Mouse (Mus musculus) neural tube, embryonic 10.5 days (tissue): Measurements from ENCODE around the gene Gabrb2.
A peak's percentile ranks its signal among the peaks of the same experiment; 100 is the strongest.

Experiments used
- DNase-seq: peaks from one replicate; pipeline ENCODE4 v3.0.0-alpha.2; 2017; ENCODE audit warnings: low spot score; ENCODE audit errors: extremely low spot score

The Gabrb2 gene

DNA sequence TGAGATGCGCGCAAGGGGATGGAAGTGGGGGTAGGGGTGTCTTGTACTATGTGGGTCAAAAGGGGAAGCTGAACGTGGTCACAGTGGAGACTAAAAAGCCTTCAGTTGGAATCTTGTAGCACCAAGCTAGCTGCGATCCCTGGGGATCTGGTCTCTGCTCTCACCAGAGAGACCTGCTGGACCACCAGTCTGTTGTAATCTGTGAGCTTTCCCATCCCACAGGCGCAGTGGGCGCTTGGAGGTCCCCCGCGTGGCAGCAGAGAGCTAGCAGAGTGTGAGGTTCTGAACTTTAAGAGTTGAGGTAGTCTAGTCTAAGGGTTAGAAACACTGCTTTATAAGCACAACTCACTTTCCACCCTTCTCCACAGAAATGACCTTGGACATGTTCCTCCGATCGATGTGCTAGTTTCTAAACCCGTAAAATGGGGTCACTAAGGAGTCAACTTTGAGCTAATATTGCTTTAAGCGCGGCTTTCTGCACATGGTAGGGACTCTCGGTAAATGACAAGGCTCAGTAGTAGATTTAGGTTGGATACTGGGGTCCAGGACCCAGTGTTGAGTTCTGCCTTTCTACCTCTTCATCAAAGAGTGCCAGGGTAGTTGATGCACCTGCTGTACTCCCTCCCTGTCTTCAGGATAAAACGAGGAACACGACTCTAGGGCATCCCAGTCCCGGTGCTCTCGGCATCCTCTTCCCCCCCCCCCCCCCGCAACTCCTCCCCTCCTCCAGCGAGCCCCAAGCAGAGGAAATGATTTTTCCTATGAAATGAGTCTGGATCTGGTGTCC lies at the start of gene Gabrb2:
Gabrb2 (plus strand) TSS at position 762 of the 787 bp plus-strand sequence.
- peak; percentile 14 for DNase-seq

DNA sequence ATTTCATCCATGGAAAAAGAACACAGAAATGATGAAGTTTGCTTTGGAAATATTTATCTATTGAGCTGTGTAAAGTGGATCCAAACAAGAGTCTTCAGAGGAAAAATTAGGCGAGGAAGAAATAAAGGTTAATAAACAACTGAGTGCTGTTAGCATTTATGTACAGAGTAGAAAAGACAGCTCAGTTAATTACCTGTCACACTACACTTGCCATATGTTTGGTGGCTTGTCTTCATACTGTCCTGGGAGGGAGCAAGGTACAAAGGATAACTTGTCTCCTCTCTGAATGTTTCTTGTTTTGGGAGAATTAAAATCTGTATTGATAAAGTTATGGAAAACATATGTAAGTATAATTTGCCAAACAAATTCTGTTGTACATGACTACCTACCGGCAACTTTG lies 40.6 kb upstream of the Gabrb2 start:
- DNase-seq: no peak

DNA sequence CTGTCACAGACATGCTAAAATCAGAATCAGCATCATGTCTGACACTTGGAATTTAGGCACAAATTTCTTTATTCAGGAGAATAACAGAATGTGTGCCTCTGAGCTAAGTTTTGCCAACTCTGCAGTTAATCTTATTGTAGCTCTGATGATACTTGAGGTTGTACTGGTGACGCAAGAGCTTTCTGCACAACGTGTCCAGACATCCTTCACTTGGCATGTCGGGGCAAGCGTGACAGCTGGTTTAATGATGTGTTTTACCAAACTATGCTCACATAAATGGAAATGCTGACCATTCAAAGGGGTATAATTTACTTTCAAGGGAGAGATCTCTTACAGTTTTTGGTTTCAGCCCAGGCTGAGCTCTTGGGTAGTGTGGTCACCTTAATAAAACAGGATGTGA lies 33.1 kb upstream of the Gabrb2 start:
- DNase-seq: no peak

DNA sequence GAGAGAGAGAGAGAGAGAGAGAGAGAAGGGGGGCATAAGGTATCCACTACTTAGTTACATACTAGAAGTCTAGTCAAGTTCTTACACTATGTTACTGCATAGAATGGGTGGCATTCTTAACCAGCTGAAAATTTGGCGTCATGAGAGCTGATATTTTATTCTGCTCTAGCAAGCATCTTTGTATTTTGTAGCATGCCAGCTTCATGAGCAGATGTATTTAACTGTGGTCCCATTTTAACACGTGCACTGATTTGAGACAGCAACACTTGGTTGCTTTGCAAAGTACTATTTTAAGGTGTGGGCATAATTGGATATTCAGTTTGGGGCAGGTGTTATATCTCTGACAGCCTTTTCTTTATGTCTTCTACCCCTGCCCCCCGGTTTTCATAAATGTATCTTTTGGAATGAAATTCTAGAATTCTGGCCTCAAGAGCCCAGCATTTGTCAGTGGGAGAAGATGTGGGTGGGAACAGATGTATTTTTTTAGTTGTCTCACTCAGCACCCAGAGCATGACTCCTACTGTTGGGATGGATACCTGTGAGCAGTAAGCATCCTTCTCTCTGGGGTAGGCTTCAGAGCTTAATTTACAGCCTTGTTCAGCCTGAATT lies 28.8 kb upstream of the Gabrb2 start:
- no peak for DNase-seq

DNA sequence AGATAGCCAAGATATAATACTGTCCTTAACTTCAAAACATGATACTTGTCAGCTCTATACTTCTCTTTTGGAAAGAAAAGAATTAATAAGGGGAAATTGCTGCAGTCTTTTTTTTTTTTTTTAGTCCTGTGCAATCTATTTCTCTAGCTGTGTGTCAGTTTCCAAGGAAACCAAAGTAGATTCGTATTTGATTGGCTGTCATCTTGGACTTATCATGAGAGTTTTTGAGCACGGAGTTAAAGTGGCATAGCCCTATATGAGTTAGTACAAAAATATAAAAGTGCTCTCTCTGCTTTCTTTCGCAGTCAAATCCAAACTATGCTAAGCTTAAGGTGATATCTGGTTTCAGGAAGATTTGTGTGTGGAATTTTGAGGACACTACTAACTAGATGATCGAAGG lies 26.1 kb upstream of the Gabrb2 start:
- no peak for DNase-seq

DNA sequence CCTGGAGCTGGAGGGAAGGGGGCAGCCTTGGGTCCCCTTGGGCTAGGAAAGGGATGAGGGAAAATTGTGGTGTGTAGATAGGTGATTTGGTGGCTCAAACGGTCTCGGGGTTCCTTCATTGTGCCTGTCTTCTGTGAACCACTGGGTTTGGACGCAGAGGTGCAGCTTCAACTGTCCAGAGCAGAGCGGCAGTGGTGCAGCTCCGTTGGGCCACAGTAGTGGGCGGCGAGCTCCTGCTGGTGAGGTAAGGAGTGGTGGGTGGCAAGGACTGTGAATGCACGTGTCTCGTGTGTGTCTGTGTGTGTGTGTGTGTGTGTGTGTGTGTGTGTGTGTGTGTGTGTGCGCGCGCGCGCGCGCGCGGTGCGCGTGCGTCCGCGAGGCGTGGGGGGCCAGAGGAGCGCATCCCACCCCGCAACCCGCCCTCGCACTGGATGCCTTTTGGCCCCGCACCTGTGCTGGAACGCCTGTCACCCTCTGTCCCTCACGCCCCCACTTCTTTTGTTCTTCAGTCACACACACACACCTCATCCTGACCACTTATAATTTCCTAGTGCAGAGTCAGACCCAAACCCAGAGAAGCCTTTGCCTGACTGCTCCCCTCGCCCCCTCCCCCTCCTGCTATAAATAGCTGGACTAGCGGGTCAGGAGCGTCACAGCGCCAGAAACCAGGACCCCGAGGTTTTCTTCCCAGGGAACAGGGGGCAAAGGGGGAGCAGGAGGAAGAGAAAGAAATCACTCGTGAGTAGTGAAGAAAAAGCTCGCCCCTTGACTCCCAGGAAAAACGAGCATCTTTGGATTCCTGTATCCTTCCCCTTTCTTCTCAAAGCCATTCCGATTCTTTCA lies 455 bp downstream of the Gabrb2 start:
- DNase-seq: peak; percentile 53

DNA sequence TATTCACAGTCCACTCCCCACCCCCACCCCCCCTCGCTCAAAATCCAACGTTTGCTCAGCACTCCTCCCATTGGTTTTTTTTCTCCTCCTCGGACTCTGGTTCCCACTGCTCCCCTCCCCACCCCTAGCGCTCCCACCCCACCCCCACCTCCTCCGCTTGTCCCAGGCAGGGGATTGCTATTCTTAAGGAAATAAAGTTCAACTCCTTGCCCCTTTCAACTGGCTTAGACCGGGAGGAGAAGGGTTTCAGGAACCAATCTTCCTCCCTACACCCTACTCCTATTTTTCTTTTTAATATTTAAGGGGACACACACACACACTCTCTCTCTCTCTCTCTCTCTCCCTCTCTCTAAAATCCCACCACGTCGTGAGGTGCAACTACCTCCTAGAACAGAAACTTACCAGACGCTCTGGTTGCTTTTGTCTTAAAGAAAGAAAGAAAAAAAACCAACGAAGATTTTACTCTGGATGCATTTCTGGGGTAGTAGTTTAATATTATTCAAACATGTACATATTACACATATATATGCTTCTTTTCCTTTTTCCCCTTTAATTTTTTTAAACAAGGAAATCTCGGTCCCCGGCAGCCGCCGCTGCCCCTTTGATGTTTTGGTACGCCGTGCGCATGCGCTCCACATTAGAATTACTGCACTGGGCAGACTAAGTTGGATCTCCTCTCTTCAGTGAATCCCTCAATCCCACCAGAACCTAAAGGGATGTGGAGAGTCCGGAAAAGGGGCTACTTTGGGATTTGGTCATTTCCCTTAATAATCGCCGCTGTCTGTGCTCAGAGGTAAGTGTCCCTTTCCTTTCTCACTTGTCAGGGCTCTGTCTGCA lies 1.3 kb downstream of the Gabrb2 start:
- DNase-seq: peak; percentile 61

DNA sequence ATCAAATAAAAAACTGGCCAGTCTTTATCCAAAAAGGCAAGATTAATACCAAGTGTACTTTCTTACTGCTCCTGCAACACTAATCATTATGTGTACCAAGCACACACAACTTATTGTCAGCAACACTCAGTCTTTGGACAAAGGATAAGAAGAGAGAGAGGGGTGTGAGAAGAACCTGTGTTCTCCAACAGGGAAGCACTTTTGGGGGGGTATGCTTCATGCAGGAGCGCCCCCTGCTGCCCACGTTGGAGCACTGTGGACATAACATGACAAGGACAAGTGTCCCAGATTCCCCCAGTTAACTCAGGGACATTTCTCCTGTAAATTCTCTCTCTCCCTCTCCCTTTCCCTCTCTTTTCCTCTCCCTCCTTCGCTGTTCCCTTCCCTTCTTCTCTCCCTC lies 3.7 kb downstream of the Gabrb2 start:
- DNase-seq: peak; percentile 26

DNA sequence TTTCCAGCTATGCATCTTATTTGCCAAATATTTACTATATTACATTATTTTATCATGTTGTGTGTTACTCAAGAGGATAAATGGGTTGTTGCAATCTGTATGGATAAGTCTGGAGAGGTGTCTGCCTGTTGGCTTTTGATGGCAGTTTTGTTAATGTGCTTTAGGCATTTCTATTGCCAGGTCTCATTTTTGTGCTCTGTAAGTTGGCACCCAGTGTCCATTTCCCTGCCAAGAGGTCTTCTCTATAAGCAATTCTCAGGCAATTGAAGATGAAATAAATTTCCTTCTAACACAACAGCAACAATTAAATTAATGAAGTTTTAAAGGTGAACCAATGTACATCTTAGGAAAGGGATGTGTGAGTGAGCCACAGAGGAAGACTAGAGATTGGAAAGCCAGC lies 11.9 kb downstream of the Gabrb2 start:
- no peak for DNase-seq

DNA sequence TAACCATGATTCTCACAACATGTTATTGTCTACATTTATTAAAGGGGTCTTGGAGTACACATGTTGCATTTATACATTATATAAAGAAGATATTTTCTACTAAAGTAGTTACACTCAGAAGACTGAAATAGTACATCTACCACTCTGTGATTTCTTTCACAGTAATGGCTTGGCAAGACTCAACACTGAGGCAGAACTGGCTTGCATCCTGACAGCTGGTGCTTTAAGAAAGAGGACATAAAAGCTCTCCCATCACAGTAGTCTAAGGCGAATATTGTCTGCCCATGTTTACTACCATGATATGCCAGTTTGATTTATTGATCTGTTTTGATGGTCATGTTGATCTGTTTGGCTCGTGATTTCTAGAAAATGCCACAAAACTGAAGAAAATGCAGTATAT lies 19.4 kb downstream of the Gabrb2 start:
- no peak for DNase-seq

DNA sequence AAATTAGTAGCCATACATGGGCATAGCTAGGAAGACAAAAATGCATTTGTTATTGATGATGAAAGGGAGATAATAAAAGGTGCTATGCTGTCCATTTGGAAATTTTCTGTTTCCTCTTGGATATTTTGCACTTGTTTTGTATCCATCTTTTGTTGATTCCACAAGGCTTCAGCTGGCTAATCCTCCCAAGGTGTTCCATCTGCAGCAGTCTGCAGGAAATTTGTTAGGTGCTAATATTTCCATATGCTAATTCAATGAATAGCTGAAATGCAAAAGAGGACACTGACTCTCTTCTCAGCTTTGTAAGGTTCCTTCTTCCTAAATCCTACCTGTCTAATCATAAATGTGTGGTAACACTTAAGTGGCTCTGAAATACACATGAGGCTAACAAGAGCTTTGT lies 24.1 kb downstream of the Gabrb2 start:
- DNase-seq: no peak

DNA sequence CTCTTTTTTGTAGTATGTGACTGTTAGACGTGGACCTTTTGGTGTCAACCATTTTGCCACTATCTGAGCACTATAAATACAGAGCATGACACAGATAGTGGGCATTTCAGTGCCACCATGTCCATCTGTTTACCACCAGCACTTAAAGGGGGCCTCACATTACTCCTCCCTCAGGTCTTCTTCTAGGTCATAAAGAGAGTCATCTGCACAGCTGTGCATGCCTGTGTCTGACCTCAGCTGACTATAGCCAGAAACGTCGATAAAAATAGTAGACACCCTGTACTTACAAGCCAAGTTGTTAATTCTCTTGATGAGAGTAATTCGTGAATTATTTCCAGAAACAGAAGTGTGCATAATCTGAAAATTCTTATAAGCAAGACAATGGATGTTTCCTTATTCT lies 29.4 kb downstream of the Gabrb2 start:
- DNase-seq: no peak

DNA sequence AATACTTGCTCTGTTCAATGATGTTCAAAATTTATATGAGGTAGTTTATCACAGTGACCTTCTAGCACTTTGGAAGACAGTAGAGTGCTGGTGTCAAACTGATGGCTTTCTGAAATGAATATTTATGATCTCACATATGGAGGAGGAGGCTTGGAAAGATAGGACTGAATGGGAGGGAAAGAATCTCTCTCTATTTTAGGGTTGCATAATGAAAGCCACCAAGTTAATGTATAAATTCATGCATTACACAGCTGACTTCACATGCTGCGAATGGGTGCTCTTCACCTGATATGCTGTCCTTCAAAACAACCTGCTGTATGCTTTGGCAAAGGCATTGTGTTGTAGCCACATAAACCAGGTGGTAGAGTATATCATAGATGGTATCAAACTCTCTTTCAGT lies 44.6 kb downstream of the Gabrb2 start:
- DNase-seq: no peak

DNA sequence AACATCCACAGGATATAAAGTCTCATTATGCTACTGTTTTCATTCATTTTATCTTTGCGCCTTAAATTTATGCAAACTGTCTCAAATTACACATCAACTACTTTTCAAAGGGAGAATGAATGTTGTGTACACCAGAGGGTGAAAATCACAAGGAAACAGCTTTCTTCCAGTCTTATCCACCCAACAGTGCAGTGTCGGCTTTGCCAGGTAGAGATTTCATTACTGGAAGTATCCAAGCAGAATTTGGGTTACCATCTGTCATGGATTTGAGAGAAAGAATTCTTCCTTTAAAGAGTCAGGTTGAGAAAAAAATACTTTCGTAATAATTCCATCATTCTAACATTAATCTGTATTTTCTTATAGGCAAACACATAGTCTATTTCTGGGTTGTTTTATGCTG lies 48.8 kb downstream of the Gabrb2 start:
- DNase-seq: no peak

DNA sequence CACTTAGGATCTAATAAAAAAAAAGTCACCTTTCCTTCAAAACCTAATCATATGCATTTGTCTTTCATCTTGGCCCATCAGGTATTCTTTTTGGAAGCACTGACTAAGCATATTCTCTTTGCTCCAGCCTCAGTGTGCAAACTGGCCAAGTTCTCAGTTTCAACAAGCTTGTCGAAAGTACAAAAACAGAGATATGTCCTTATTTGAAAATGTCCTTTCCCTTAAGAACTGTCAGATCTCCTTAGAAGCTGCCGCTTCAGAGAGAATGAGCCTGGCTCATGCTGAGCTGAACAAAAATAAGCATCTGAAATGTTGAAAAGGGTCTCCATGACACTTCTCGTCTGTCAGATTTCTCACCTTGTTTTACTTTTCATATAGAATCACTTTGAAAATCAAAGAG lies 55.0 kb downstream of the Gabrb2 start:
- DNase-seq: no peak

DNA sequence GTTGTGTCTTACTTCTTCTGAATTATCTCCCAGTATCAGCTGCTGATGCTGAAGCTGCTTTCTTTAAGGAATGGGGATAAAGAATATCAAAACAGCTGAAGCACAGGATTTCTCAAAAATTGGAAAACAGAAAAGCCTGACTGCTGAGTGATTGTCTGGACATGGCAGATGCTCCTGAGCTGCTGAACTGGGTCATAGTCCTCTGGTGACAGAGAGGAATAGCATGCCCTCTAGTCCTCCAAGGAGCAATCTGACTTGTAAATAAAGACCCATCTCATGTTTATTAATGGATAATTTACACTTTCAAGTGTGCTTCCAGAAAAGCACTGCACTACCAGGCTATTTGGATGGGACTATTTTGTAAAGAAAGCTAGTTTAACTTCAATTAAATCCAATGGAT lies 68.1 kb downstream of the Gabrb2 start:
- DNase-seq: no peak

DNA sequence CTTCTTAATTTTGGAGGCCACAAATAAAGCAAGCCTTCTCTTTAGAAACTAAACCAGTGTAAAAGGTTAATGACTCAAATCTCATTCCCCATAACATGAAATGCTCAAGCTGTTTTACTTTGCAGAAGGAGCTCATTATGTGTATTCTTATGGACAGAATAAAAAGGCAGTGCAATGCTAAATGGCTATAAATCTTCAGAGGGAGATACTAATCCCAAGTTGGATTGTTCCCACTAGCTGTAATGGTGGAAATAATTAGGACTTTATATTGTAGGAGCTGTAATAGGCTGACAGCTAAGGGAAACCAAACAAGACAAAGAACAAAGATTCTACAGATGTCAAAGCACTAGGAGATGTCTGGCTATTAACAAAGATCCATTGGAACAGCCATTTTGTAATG lies 81.6 kb downstream of the Gabrb2 start:
- DNase-seq: no peak

DNA sequence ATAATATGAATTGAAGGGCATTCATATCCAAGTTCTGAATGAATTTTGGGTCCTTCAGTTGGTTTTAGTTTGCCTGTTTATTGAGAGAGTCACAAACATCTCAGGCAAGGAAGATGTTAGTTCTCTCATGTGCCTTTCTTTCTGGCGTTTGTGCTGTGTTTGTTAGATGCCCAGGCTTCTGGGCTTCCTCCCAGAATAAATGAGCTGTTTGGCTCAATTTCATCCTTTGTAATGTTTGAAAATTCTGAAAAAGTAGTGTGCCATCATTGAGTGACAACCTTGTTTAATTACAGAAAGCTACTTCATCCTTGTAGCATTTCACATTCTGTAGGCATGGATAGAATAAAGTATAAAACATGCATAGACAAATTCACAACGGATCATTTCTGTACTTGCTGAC lies 85.9 kb downstream of the Gabrb2 start:
- no peak for DNase-seq

DNA sequence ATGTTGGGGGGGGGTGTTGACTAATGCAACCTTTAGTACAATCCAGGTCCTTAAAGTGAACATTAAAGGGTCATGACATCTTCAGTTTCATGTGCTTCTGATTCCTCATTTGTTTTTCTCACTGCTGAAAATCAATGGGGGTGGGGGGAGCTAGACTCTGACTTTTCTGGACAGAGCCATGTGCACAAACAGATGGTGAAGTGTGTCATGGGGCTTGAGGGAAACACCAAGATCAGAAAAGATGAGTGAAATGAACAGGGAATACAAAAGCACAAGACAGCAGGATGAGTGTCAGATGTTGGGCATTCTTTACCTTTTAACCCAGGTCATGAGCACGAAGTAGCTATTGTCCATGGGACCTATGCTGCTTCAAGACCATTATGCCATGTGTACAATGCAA lies 86.4 kb downstream of the Gabrb2 start:
- DNase-seq: no peak

DNA sequence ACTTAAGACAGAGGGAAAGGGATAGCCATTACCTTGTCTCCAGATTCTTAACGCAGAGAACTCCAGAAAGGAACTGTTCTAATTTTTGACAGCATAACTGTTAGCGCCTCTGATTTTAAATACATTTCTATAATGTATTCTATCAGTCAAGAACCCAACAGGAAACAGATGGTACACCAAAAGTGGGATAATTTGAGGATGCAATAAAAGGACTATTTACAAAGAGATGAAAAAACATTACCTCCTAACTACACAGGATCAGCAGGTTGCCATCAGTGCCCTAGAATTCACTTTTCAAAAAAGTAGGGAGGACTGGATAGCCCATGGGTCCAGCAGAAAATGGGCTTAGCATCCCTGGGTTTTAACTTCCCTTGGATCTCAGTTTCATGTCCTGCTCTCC lies 102.4 kb downstream of the Gabrb2 start:
- DNase-seq: no peak

DNA sequence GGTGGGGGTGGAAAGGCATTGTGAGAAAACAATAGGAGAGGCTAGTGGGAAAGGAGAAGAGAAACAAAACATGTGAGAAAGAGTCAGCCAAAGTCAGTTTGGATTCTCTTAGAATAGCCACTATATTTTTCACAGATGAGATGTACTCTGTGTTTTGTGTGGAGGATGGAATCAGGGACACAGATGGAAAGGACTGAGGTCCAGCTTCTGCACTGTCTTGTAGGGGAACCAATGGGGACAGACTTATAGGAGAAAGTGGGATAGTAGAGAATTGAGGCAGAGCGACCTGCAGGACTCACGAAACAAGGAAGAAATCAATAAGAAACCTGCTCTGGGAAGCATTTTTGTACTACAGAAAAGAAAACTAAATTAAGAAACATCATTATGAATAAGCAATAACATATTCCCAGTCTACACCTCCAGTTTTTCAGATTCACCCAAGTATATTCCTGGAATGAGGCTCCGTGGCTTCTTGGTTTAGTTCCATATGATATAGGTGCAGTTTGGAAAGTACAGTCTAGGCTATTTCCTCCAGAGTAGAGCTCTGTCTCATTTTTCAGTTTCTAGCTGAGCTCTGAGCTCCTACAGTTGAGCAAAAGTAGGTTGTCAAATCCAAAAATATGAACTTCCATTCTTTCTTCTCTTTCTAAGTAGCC lies 108.8 kb downstream of the Gabrb2 start:
- no peak for DNase-seq
